Mouse (Mus musculus): ENCODE measurements around the gene Teddm1b. TPM values are rescaled to one million over a fixed set of nuclear protein-coding genes. Genes with fewer than 3 reads are reported as not detected.

Teddm1b gene
- polyA plus RNA-seq, 1 experiment from 2014 or later, result 0.57 TPM

Small RNA genes lying within 50 kb of the gene (microRNA-seq; reads per million reads assigned to microRNA genes)
- 59.9 reads per million, percentile 45 among the genes with 10 or more reads in this experiment for gene Mir8114

Other genes starting within 250 kb of the Teddm1b start
- 24.3 and 25.1 TPM in 2 replicates for gene Rgs8, start 221.3 kb upstream of the Teddm1b start, polyA plus RNA-seq (2016; fragmentation: Nextera tagmentation; extraction: Ambion mirVana)
- 46.6 and 49.3 TPM in 2 replicates for gene Rgs16, start 134.0 kb upstream of the Teddm1b start, polyA plus RNA-seq (2016; fragmentation: Nextera tagmentation; extraction: Ambion mirVana)
- gene Rnasel, start 124.9 kb upstream of the Teddm1b start, polyA plus RNA-seq (2016; fragmentation: Nextera tagmentation; extraction: Ambion mirVana), result 29.1 and 31.6 TPM in 2 replicates
- 0.19 TPM in 1 of 2 replicates, not detected in the other for gene Rgsl1, start 30.2 kb upstream of the Teddm1b start, polyA plus RNA-seq (2016; fragmentation: Nextera tagmentation; extraction: Ambion mirVana)
- not detected in 2 replicates for gene Teddm1a, start 17.4 kb downstream of the Teddm1b start, polyA plus RNA-seq (2016; fragmentation: Nextera tagmentation; extraction: Ambion mirVana)
- 108 and 119 TPM in 2 replicates for gene Glul, start 25.6 kb downstream of the Teddm1b start, polyA plus RNA-seq (2016; fragmentation: Nextera tagmentation; extraction: Ambion mirVana)
- gene Teddm2, start 25.9 kb downstream of the Teddm1b start, polyA plus RNA-seq (2016; fragmentation: Nextera tagmentation; extraction: Ambion mirVana), result 0.79 and 0.85 TPM in 2 replicates